ENCODE assay signal across 8 mouse cellular contexts in the genomic region with DNA sequence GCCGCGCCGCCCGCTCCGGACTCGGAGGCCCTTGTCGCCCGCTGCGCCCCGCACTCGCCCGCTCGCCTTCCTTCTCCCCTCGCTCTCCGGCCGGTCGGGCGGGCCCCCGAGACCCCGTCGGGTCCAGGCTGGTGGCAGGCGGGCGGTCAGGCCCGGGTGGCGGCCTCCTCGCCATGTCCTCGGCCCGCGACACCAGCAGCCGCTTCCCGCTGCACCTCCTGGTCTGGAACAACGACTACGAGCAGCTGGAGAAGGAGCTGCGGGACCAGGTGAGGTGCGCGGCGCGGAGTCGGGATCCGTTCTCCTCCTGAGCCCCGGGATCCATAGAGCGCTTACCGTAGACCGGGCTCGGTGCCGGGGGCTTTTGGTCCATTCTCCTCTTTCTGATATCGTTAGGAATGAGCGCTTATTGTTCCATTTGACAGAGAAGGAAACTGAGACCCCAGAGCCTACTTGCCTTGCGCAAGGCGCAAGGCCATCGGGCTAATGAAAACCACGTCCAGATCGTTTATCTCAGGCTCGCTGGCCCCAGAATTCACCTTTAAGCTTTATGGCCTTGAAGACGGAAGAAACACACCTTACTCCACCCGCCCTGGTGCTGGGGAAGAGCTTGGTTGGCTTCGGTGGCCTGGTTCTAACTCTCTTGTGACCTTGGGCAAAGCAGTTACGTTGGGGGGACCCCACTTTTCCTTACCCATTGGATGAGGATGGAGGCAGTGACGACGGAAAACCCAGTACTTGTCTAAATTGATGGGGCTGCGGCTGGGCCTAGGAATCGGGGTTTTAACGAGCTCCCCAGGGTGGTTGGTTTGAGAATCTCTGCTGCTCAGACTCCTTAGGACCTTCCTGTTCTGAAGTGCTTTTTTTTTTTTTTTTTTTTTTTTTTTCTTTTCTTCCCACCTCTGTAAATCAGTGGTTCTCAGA. TPM values are rescaled to one million over a fixed set of nuclear protein-coding genes. Genes with fewer than 3 reads are reported as not detected.
DNase-seq lines count a peak whose midpoint lies in the region; ATAC-seq lines count a peak whose summit lies in the region.

Git2 (minus strand) TSS at position 462 of the 924 bp plus-strand sequence.

- peak within 1 kb of the TSS; percentile 95 for H3K9ac ChIP-seq in hindbrain, embryonic 16.5 days (ENCODE audit: low read depth, low read length)
- H3K9ac ChIP-seq in limb, embryonic 13.5 days: peak within 1 kb of the TSS; percentile 95

- intact Hi-C loops in gastrocnemius, postnatal 14 days (cut with DNase I; ENCODE audit: low total_unique reads): no loop called here

- WGBS in hindbrain, embryonic 16.5 days: 1% methylated on average over 51 of the region's 63 CpGs
- under 1% methylated on average over 55 of the region's 63 CpGs for WGBS in limb, embryonic 13.5 days

- H3K4me1 ChIP-seq in hindbrain, embryonic 16.5 days (ENCODE audit: control insufficient read depth, insufficient read depth, low read depth, low read length): peaks cover 27% of the 10 kb centered on the region
- peaks cover 33% of the 10 kb centered on the region for H3K4me1 ChIP-seq in limb, embryonic 13.5 days

- H3K4me2 ChIP-seq in hindbrain, embryonic 16.5 days (ENCODE audit: low read length): peak within 1 kb of the TSS; percentile 79
- H3K4me2 ChIP-seq in limb, embryonic 13.5 days (replicated peaks): peak within 1 kb of the TSS; percentile 93

- ATAC-seq in hindbrain, embryonic 16.5 days: peak; percentile 5; the same call in 1 of the 2 replicates
- ATAC-seq in limb, embryonic 13.5 days (ENCODE audit: low FRiP score, low read depth): no peak

- peak within 1 kb of the TSS; percentile 89 for H3K4me3 ChIP-seq in hindbrain, embryonic 16.5 days (ENCODE audit: low read length)
- H3K4me3 ChIP-seq in limb, embryonic 13.5 days: peak within 1 kb of the TSS; percentile 100

- H3K27me3 ChIP-seq in hindbrain, embryonic 16.5 days (replicated peaks; ENCODE audit: control insufficient read depth, insufficient read depth, low read length): no peaks in the 10 kb centered on the region
- no peaks in the 10 kb centered on the region for H3K27me3 ChIP-seq in limb, embryonic 13.5 days

- peak; percentile 18 for DNase-seq in urinary bladder, postnatal 14 days (ENCODE audit: low spot score)
- no peak for DNase-seq in urinary bladder, postnatal 10 days (ENCODE audit: low spot score)
- peak; percentile 71 for DNase-seq in brain, adult 2 months (ENCODE audit: low read depth, low spot score)
- peak; percentile 26 for DNase-seq in gastrocnemius, postnatal 14 days
- peak; percentile 53 for DNase-seq in naive thymus-derived CD4-positive, alpha-beta T cell, adult 2 months (ENCODE audit: low read depth)
- no peak for DNase-seq in cerebellum, postnatal 25 days

- H3K9me3 ChIP-seq in hindbrain, embryonic 16.5 days (ENCODE audit: control insufficient read depth, low read length): no peaks in the 10 kb centered on the region
- no peaks in the 10 kb centered on the region for H3K9me3 ChIP-seq in limb, embryonic 13.5 days

- no peaks in the 10 kb centered on the region for H3K36me3 ChIP-seq in hindbrain, embryonic 16.5 days (ENCODE audit: control insufficient read depth, insufficient read depth, low read length)
- no peaks in the 10 kb centered on the region for H3K36me3 ChIP-seq in limb, embryonic 13.5 days

- peak within 1 kb of the TSS; percentile 94 for H3K27ac ChIP-seq in hindbrain, embryonic 16.5 days (ENCODE audit: low read depth, low read length)
- peak within 1 kb of the TSS; percentile 91 for H3K27ac ChIP-seq in limb, embryonic 13.5 days

RNA-seq across cellular contexts. Expression of gene Git2, which starts in this region (rescaled TPM):
- total RNA-seq in gastrocnemius, postnatal 14 days (2021): 10 to 100 TPM; 19.8 to 25.8 TPM
- polyA plus RNA-seq in hindbrain, embryonic 16.5 days (2015; fragmentation: Nextera tagmentation; extraction: Ambion mirVana): 40.6 and 50.2 TPM in 2 replicates
- 46.9 and 52.5 TPM in 2 replicates for polyA plus RNA-seq in limb, embryonic 13.5 days (2015; fragmentation: Nextera tagmentation; extraction: Ambion mirVana)

Comparison
In these comparisons a context has a peak if more than half of its experiments do, and no peak if none do; other contexts are left out.
1. DNase-seq: peak in urinary bladder, postnatal 14 days (single experiment), brain, adult 2 months (single experiment), gastrocnemius, postnatal 14 days (single experiment) and naive thymus-derived CD4-positive, alpha-beta T cell, adult 2 months (single experiment); none in urinary bladder, postnatal 10 days (single experiment) and cerebellum, postnatal 25 days (0 of 2).